Mouse (Mus musculus) olfactory bulb, adult 2 months (tissue): ENCODE results near the gene Tesk2.

ENCODE experiments used
- CTCF ChIP-seq: fragments of 200-500 bp; IDR thresholded peaks from 2 replicates; pipeline ENCODE4 v1.5.1; 2012; ENCODE audit warnings: low read depth, mild to moderate bottlenecking, low read length, moderate library complexity; ENCODE audit not compliant: insufficient read depth
- POLR2A ChIP-seq: fragments of 200-500 bp; IDR thresholded peaks from 2 replicates; pipeline ENCODE4 v1.6.1; 2012; ENCODE audit warnings: mild to moderate bottlenecking, low read depth, low read length, moderate library complexity; ENCODE audit not compliant: insufficient read depth

DNA sequence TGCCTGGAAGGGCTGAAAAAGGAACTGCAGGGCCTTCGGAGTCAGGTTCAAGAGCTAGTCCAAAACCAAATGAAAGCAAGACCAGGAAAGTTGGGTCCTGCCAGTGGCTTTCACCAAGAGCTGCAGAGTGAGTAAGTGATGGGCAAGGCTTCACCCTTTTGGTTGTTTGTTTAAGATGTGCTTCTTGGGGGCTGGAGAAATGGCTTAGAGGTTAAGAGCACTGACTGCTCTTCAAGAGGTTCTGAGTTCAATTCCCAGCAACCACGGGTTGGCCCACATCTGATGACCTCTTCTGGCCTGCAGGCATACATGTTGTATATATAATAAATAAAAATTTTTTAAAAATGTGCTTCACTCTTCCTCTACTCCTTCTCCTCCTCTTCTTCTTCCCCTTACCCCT is 10.6 kb upstream of the Tesk2 start:
- no peak for TF ChIP-seq CTCF
- TF ChIP-seq POLR2A = no peak
